Mouse (Mus musculus) erythroblast, embryonic 14.5 days (primary cell): ENCODE measurements around the gene Adra2a. TPM values are rescaled to one million over a fixed set of nuclear protein-coding genes. Genes with fewer than 3 reads are reported as not detected.

Source experiments
- H3K27me3 ChIP-seq: 2 replicates; pipeline ENCODE4 v1.6.1; 2012; ENCODE audit warnings: inconsistent platforms; ENCODE audit not compliant: control insufficient read depth
- H3K36me3 ChIP-seq: 2 replicates; pipeline ENCODE4 v1.6.1; 2012; ENCODE audit warnings: mild to moderate bottlenecking, inconsistent platforms; ENCODE audit not compliant: control insufficient read depth
- H3K4me1 ChIP-seq: 2 replicates; pipeline ENCODE4 v1.6.1; 2012; ENCODE audit warnings: inconsistent platforms; ENCODE audit not compliant: control insufficient read depth
- H3K4me3 ChIP-seq: replicated peaks from 2 replicates; pipeline ENCODE3; 2012; ENCODE audit warnings: moderate library complexity, mild to moderate bottlenecking, inconsistent platforms
- H3K9me3 ChIP-seq: 2 replicates; pipeline ENCODE4 v1.6.1; 2012; ENCODE audit warnings: low read length, inconsistent platforms, mixed read lengths; ENCODE audit not compliant: control insufficient read depth
- GATA1 ChIP-seq: IDR thresholded peaks from 2 replicates; pipeline ENCODE4 v1.6.1; 2012; ENCODE audit warnings: low read length, inconsistent platforms, mixed read lengths
- TAL1 ChIP-seq: IDR thresholded peaks from 3 replicates; pipeline ENCODE4 v1.6.1; 2012; ENCODE audit warnings: low read length, inconsistent platforms, mixed read lengths
- polyA plus RNA-seq: library from polyadenylated mRNA; stranded (reverse); fragments of >175 nt; gene quantifications from 2 replicates; pipeline ENCODE4 v1.2.3, GENCODE M21; 2012

The Adra2a gene
- polyA plus RNA-seq: 0.02 TPM in 1 of 2 replicates, not detected in the other

- peaks cover 68% of the 10 kb centered on the region for H3K27me3 ChIP-seq
- peaks cover 3% of the 10 kb centered on the region; the same call in 1 of the 2 replicates for H3K9me3 ChIP-seq
- peaks cover 11% of the 10 kb centered on the region for H3K4me1 ChIP-seq
- H3K4me3 ChIP-seq: no peak within 1 kb of the TSS
- no peaks in the 10 kb centered on the region for H3K36me3 ChIP-seq
- TF ChIP-seq GATA1 (no peak), TAL1 (no peak)
These were observed at the start of gene Adra2a for GRCm38 (mm10) chr19:54043851-54044250. Gene Adra2a (plus strand): TSS chr19:54044151.

GRCm38 (mm10) chr19:53994276-53994675, 49.7 kb upstream of the Adra2a start:
- TF ChIP-seq TAL1 (no peak), GATA1 (no peak)
- peaks cover 3% of the 10 kb centered on the region for H3K4me1 ChIP-seq

GRCm38 (mm10) chr19:54010973-54011372, 33.0 kb upstream of the Adra2a start:
- H3K4me1 ChIP-seq: peaks cover 2% of the 10 kb centered on the region
- TF ChIP-seq TAL1 (no peak), GATA1 (no peak)
- no peak overlapping the region for H3K4me3 ChIP-seq
- no peaks in the 10 kb centered on the region for H3K36me3 ChIP-seq
- no peaks in the 10 kb centered on the region; the same call in 1 of the 2 replicates for H3K9me3 ChIP-seq
- no peaks in the 10 kb centered on the region for H3K27me3 ChIP-seq

More at GRCm38 (mm10) chr19:53994276-53994675, 49.7 kb upstream of the Adra2a start:
- no peak overlapping the region for H3K4me3 ChIP-seq
- no peaks in the 10 kb centered on the region for H3K9me3 ChIP-seq
- peaks cover 13% of the 10 kb centered on the region for H3K36me3 ChIP-seq
- no peaks in the 10 kb centered on the region for H3K27me3 ChIP-seq

- TF ChIP-seq TAL1 (no peak), GATA1 (no peak)
- no peaks in the 10 kb centered on the region for H3K27me3 ChIP-seq
- H3K9me3 ChIP-seq: no peaks in the 10 kb centered on the region
- H3K4me3 ChIP-seq: no peak overlapping the region
- peaks cover 2% of the 10 kb centered on the region for H3K4me1 ChIP-seq
- peaks cover 12% of the 10 kb centered on the region for H3K36me3 ChIP-seq
These were observed 29.0 kb upstream of the Adra2a start for GRCm38 (mm10) chr19:54014999-54015398.

- H3K27me3 ChIP-seq: no peaks in the 10 kb centered on the region
- no peak overlapping the region for H3K4me3 ChIP-seq
- peaks cover 2% of the 10 kb centered on the region for H3K4me1 ChIP-seq
- H3K36me3 ChIP-seq: peaks cover 13% of the 10 kb centered on the region
- H3K9me3 ChIP-seq: no peaks in the 10 kb centered on the region
- no peak for TF ChIP-seq GATA1
- no peak for TF ChIP-seq TAL1
These were observed 28.4 kb upstream of the Adra2a start for GRCm38 (mm10) chr19:54015503-54015902.

GRCm38 (mm10) chr19:54035100-54035499, 8.9 kb upstream of the Adra2a start:
- Histone ChIP-seq H3K4me3 (no peak overlapping the region), H3K4me1 (no peaks in the 10 kb centered on the region), H3K36me3 (peaks cover 30% of the 10 kb centered on the region), H3K27me3 (no peaks in the 10 kb centered on the region), H3K9me3 (no peaks in the 10 kb centered on the region)
- TF ChIP-seq TAL1: no peak
- TF ChIP-seq GATA1: no peak

GRCm38 (mm10) chr19:54039441-54039840, 4.5 kb upstream of the Adra2a start:
- no peaks in the 10 kb centered on the region; the same call in 1 of the 2 replicates for H3K4me1 ChIP-seq
- TF ChIP-seq TAL1 (no peak), GATA1 (no peak)

GRCm38 (mm10) chr19:54040356-54041028, 3.5 kb upstream of the Adra2a start:
- Histone ChIP-seq H3K4me1 (peaks cover 5% of the 10 kb centered on the region), H3K27me3 (peaks cover 34% of the 10 kb centered on the region), H3K36me3 (no peaks in the 10 kb centered on the region), H3K4me3 (no peak overlapping the region), H3K9me3 (peaks cover 3% of the 10 kb centered on the region; the same call in 1 of the 2 replicates)
- TF ChIP-seq TAL1 (no peak), GATA1 (no peak)

More at GRCm38 (mm10) chr19:54039441-54039840, 4.5 kb upstream of the Adra2a start:
- Histone ChIP-seq H3K27me3 (peaks cover 24% of the 10 kb centered on the region), H3K9me3 (no peaks in the 10 kb centered on the region; the same call in 1 of the 2 replicates), H3K36me3 (peaks cover 8% of the 10 kb centered on the region), H3K4me3 (no peak overlapping the region)

- H3K4me1 ChIP-seq: peaks cover 6% of the 10 kb centered on the region
- H3K9me3 ChIP-seq: peaks cover 3% of the 10 kb centered on the region; the same call in 1 of the 2 replicates
- peaks cover 39% of the 10 kb centered on the region for H3K27me3 ChIP-seq
- TF ChIP-seq TAL1: no peak
- TF ChIP-seq GATA1: no peak
- H3K36me3 ChIP-seq: no peaks in the 10 kb centered on the region
- H3K4me3 ChIP-seq: no peak overlapping the region
These were observed 3.0 kb upstream of the Adra2a start for GRCm38 (mm10) chr19:54041029-54041367.
